Mouse (Mus musculus) G1E (cell line): ENCODE results near the gene Man2a2.

ENCODE experiments used
- CTCF ChIP-seq: IDR thresholded peaks from 2 replicates; pipeline ENCODE4 v1.5.1; 2012; ENCODE audit warnings: low read depth, low read length, inconsistent platforms, mixed read lengths
- GATA1 ChIP-seq: IDR thresholded peaks from 2 replicates; pipeline ENCODE4 v1.6.1; 2012; ENCODE audit warnings: borderline replicate concordance, low read length, inconsistent platforms, mixed read lengths

GRCm38 (mm10) chr7:80417601-80418000 lies 46.4 kb upstream of the Man2a2 start:
- TF ChIP-seq GATA1 (no peak), CTCF (no peak)
